Mouse (Mus musculus) right cerebral cortex, adult 18-20 months (tissue): ENCODE results near the gene Map3k21.
A peak's percentile ranks its signal among the peaks of the same experiment; 100 is the strongest.

Experiments used
- DNase-seq: peaks from one replicate; pipeline ENCODE4 v3.0.0; 2022; ENCODE audit warnings: mixed read lengths

Map3k21 gene

GRCm38 (mm10) chr8:125910365-125911228, at the start of gene Map3k21:
Gene Map3k21, plus strand, starts transcription at chr8:125910450.
- no peak for DNase-seq

- no peak for DNase-seq
Observed at GRCm38 (mm10) chr8:125866125-125866524, 44.1 kb upstream of the Map3k21 start.

- DNase-seq, result no peak
Observed at GRCm38 (mm10) chr8:125868552-125868951, 41.7 kb upstream of the Map3k21 start.

- no peak for DNase-seq
Observed at GRCm38 (mm10) chr8:125869739-125870138, 40.5 kb upstream of the Map3k21 start.

- DNase-seq, result no peak
Observed at GRCm38 (mm10) chr8:125870179-125870702, 40.0 kb upstream of the Map3k21 start.

GRCm38 (mm10) chr8:125870821-125871321, 39.4 kb upstream of the Map3k21 start:
- peak; percentile 61 for DNase-seq

- no peak for DNase-seq
Observed at GRCm38 (mm10) chr8:125872501-125873249, 37.6 kb upstream of the Map3k21 start.

- no peak for DNase-seq
Observed at GRCm38 (mm10) chr8:125873250-125873534, 37.1 kb upstream of the Map3k21 start.

GRCm38 (mm10) chr8:125880447-125880846, 29.8 kb upstream of the Map3k21 start:
- no peak for DNase-seq

- no peak for DNase-seq
Observed at GRCm38 (mm10) chr8:125887549-125887948, 22.7 kb upstream of the Map3k21 start.

GRCm38 (mm10) chr8:125889920-125890319, 20.3 kb upstream of the Map3k21 start:
- DNase-seq, result peak; percentile 35

- peak; percentile 48 for DNase-seq
Observed at GRCm38 (mm10) chr8:125897388-125897787, 12.9 kb upstream of the Map3k21 start.

GRCm38 (mm10) chr8:125897868-125898788, 12.1 kb upstream of the Map3k21 start, which contains the start of gene Pcnx2:
Gene Pcnx2, minus strand, starts transcription at chr8:125898317.
- DNase-seq, result peak; percentile 93

GRCm38 (mm10) chr8:125898899-125899298, 11.4 kb upstream of the Map3k21 start:
- DNase-seq, result peak; percentile 60

GRCm38 (mm10) chr8:125901167-125901566, 9.1 kb upstream of the Map3k21 start:
- DNase-seq, result no peak

- no peak for DNase-seq
Observed at GRCm38 (mm10) chr8:125902521-125902920, 7.7 kb upstream of the Map3k21 start.

- DNase-seq, result no peak
Observed at GRCm38 (mm10) chr8:125905341-125905740, 4.9 kb upstream of the Map3k21 start.

GRCm38 (mm10) chr8:125907311-125907710, 2.9 kb upstream of the Map3k21 start:
- DNase-seq, result no peak

GRCm38 (mm10) chr8:125909661-125910364, 437 bp upstream of the Map3k21 start:
- DNase-seq, result no peak

- DNase-seq, result no peak
Observed at GRCm38 (mm10) chr8:125911229-125911580, 955 bp downstream of the Map3k21 start.

- DNase-seq, result no peak
Observed at GRCm38 (mm10) chr8:125913206-125913605, 3.0 kb downstream of the Map3k21 start.

GRCm38 (mm10) chr8:125914386-125914785, 4.1 kb downstream of the Map3k21 start:
- no peak for DNase-seq
